Comparison of ENCODE assay signal across 8 mouse cellular contexts in the genomic region with DNA sequence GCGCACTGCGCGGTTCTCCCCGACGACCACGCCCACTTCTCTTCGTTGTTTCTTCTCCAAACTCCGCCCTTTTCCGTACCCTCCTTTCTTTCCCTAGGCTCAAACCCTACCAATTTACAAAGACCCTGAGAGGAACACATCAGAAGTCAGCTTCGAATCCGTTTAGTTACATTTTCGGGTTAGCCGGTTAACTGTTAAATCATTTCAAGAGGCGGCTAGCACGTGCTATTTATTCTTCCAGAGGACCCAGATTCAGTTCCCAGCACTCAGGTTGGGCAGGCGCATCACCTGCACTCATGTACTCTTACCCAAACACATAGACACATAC. TPM values are rescaled to one million over a fixed set of nuclear protein-coding genes. Genes with fewer than 3 reads are reported as not detected.
DNase-seq lines count a peak whose midpoint lies in the region; ATAC-seq and TF ChIP-seq lines count a peak whose summit lies in the region.

A gene (minus strand): TSS at position 154 of the 328 bp plus-strand sequence.

- H3K27me3 ChIP-seq in midbrain, embryonic 14.5 days (ENCODE audit: control insufficient read depth, insufficient read depth, low read length) = no peaks in the 10 kb centered on the region

- peak within 1 kb of the TSS; percentile 87 for H3K4me3 ChIP-seq in lung, adult 2 months (replicated peaks; ENCODE audit: extremely low read depth, low read depth, low read length)
- H3K4me3 ChIP-seq in midbrain, embryonic 14.5 days (replicated peaks; ENCODE audit: low read depth, low read length) = peak within 1 kb of the TSS; percentile 63

- TF ChIP-seq CTCF in lung, adult 2 months (IDR thresholded peaks at IDR 0.05; ENCODE audit: insufficient read depth, low read length) = no peak
- TF ChIP-seq CTCF in brain, embryonic 14.5 days (IDR thresholded peaks at IDR 0.05; ENCODE audit: borderline replicate concordance, extremely low read depth, insufficient read depth, insufficient read length) = no peak

- no peaks in the 10 kb centered on the region for H3K36me3 ChIP-seq in midbrain, embryonic 14.5 days (ENCODE audit: control insufficient read depth, insufficient read depth, low read length)

- H3K27ac ChIP-seq in midbrain, embryonic 14.5 days (replicated peaks; ENCODE audit: low read depth, low read length) = peak within 1 kb of the TSS; percentile 91

- DNase-seq in lung, adult 2 months = no peak
- no peak for DNase-seq in lung, postnatal 25 days (ENCODE audit: low spot score)
- DNase-seq in brain, embryonic 14.5 days (ENCODE audit: low read depth) = no peak
- no peak for DNase-seq in layer of hippocampus, postnatal 14 days (ENCODE audit: low spot score in 2 of 2)
- no peak for DNase-seq in midbrain, embryonic 14.5 days
- DNase-seq in ovary, postnatal 36 days (ENCODE audit: low spot score) = no peak
- DNase-seq in embryo, embryonic 9.5 days (ENCODE audit: extremely low spot score) = no peak

- WGBS in lung, adult 2 months = 4% methylated on average over 16 of the region's 16 CpGs
- WGBS in midbrain, embryonic 14.5 days = 4% methylated on average over 16 of the region's 16 CpGs

- no peak for ATAC-seq in granulocyte monocyte progenitor cell, adult 5-6 weeks (replicated peaks; ENCODE audit: poor library complexity, severe bottlenecking)
- ATAC-seq in midbrain, embryonic 14.5 days (ENCODE audit: low FRiP score, low TSS enrichment) = 0 out of 2 replicates have a peak, but pooled peaks have one; percentile 14

- no peak for TF ChIP-seq POLR2A in lung, adult 2 months (IDR thresholded peaks at IDR 0.05; ENCODE audit: borderline replicate concordance, extremely low read depth, low read depth, low read length)
- TF ChIP-seq POLR2A in brain, embryonic 14.5 days (IDR thresholded peaks at IDR 0.05; ENCODE audit: borderline replicate concordance, extremely low read depth, insufficient read depth, insufficient read length, poor library complexity, severe bottlenecking) = no peak

- H3K9me3 ChIP-seq in midbrain, embryonic 14.5 days (ENCODE audit: control insufficient read depth, low read length) = no peaks in the 10 kb centered on the region

- H3K4me1 ChIP-seq in lung, adult 2 months (ENCODE audit: control insufficient read depth, insufficient read depth, low read length) = peaks cover 8% of the 10 kb centered on the region
- H3K4me1 ChIP-seq in midbrain, embryonic 14.5 days (ENCODE audit: control insufficient read depth, insufficient read depth, low read length) = peaks cover 14% of the 10 kb centered on the region; the same call in 1 of the 2 replicates

- peak within 1 kb of the TSS; percentile 77 for H3K4me2 ChIP-seq in midbrain, embryonic 14.5 days (ENCODE audit: low read length)

- H3K9ac ChIP-seq in midbrain, embryonic 14.5 days (replicated peaks; ENCODE audit: low read length) = peak within 1 kb of the TSS; percentile 74

RNA-seq across cellular contexts. Expression of the gene that starts here (rescaled TPM):
- polyA plus RNA-seq in lung, adult 2 months (2012; rRNA removed) = 100 and 126 TPM in 2 replicates
- polyA plus RNA-seq in brain, embryonic 14.5 days (2012; rRNA removed) = 145 and 172 TPM in 2 replicates
- total RNA-seq in granulocyte monocyte progenitor cell, adult 5-6 weeks (2014; fragmentation: Nextera tagmentation) = 41.9 and 58.1 TPM in 2 replicates
- 33.2 and 35.9 TPM in 2 replicates for total RNA-seq in granulocyte monocyte progenitor cell, adult 5-6 weeks (2017)
- total RNA-seq in layer of hippocampus, postnatal 14 days (2021) = 100 to 1,000 TPM; 124 to 128 TPM
- 205 and 261 TPM in 2 replicates for polyA plus RNA-seq in midbrain, embryonic 14.5 days (2014; fragmentation: Nextera tagmentation; extraction: Ambion mirVana)
